Mouse (Mus musculus) brain, embryonic 14.5 days (tissue): ENCODE results near the gene Csmd2.

ENCODE experiments used
- CTCF ChIP-seq: fragments of 200-500 bp; IDR thresholded peaks from 2 replicates; pipeline ENCODE4 v1.5.1; 2012; ENCODE audit warnings: inconsistent platforms, mild to moderate bottlenecking, moderate library complexity, borderline replicate concordance; ENCODE audit not compliant: insufficient read depth, insufficient read length; ENCODE audit errors: extremely low read depth
- POLR2A ChIP-seq: fragments of 200-500 bp; IDR thresholded peaks from 2 replicates; pipeline ENCODE4 v1.6.1; 2012; ENCODE audit warnings: mild to moderate bottlenecking, inconsistent platforms, borderline replicate concordance; ENCODE audit not compliant: poor library complexity, insufficient read depth, insufficient read length, severe bottlenecking; ENCODE audit errors: extremely low read depth

GRCm38 (mm10) chr4:128521276-128521675 is 533.6 kb downstream of the Csmd2 start:
- TF ChIP-seq CTCF (no peak), POLR2A (no peak)
